Mouse (Mus musculus): ENCODE results near the gene Acoxl. TPM values are rescaled to one million over a fixed set of nuclear protein-coding genes. Genes with fewer than 3 reads are reported as not detected.

Acoxl gene
- total RNA-seq, 2 experiments from 2014 or later: not detected

DNA sequence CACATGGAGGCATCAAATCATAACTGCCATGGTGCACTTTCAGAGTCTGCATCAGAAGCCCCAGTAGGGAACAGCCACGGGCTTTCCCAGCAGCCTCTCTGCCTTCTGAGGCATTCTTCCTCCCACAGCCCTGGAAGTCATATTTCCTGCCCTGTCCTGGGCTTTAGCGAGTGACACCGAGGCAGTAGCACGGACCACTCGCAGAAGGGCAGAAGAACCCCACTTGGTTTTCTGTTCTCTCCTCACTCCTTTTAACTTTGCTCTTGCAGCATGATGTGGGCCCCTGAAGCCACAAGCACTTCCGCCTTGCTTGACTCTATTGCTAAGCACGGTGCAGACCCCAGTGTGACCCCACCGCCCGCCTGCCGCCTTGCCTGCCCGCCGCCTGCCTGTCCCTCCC lies 189.0 kb downstream of the Acoxl start:
- no peak for DNase-seq (ENCODE audit: low spot score in 2 of 2)

- DNase-seq (ENCODE audit: low spot score in 2 of 2): no peak
Observed at GRCm38 (mm10) chr2:128029968-128030367, 191.3 kb downstream of the Acoxl start.

DNA sequence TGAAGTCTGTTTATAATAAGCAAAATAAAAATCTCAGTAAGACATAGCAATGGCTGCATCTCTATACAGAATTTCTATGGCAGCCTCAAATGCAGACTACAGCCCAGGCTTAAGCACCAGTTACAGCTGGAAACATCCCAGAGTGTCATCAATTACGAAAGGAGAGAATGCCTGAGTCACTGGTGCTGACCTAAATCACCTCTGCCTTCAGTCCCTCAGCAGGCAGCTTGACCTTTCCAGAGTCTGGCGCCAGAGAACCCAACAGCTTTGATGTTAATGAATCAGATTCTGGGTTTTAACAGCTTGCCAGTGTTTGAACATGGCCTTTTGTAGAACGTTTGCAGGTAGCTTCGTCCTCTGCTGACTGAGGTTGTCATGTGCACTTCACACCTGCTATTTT lies 193.4 kb downstream of the Acoxl start:
- no peak for DNase-seq (ENCODE audit: low spot score in 2 of 2)

- no peak for DNase-seq (ENCODE audit: low spot score in 2 of 2)
Observed at GRCm38 (mm10) chr2:128033503-128033902, 194.8 kb downstream of the Acoxl start.

GRCm38 (mm10) chr2:128034066-128034665 lies 195.5 kb downstream of the Acoxl start:
- no peak for DNase-seq (ENCODE audit: low spot score in 2 of 2)

DNA sequence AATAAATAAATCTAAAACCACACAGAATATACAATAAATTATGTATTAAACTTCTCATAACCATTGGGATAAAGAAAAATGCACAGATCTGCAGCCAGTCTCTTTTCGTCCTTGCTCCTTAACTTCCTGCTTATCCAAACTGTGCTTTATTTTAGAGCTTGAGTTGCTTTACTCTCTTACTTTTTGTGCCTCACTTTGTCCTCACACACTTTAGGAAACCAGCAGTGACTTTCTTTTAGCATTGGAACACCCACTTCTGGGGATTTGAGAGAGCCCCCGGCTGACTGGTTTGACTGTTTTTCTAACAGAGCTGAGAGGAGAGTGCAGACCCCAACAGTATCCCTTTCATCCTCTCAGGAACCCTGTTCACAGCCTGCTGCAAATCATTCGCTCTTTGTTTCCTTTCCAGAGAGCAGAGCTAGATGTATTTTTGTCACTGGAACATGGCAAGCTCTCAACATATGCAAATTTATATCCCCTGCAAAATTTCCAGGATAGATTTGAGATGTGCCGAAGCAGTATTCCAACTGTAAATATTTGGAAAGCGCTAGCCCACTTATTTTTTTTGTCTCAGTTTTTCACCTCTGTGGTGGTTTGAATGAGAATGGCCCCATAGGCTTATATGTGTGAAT lies 199.7 kb downstream of the Acoxl start:
- no peak for DNase-seq (ENCODE audit: low spot score in 2 of 2)

GRCm38 (mm10) chr2:128041066-128041750 lies 202.5 kb downstream of the Acoxl start:
- DNase-seq (ENCODE audit: low spot score in 2 of 2): peak; percentile 4 to 23

- DNase-seq (ENCODE audit: low spot score in 2 of 2): no peak
Observed at GRCm38 (mm10) chr2:128046454-128046853, 207.8 kb downstream of the Acoxl start.

DNA sequence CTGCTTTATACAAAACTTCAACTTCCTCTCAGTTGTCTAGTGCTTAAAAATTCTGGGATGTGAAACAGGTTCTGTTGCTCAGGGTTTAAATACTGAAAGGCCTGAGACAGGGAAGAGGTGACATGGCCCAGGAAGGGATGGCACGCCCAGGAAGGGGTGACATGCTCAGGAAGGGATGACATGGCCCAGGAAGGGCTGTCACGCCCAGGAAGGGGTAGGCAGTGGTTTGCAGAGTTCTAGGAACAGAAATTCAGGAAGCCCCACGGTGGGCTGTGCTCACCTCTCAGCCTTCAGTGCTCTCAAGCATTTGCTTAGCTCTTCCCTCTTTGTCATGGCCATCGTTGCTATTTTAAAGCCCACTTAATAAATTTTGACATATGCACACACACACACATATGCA lies 216.2 kb downstream of the Acoxl start:
- DNase-seq (ENCODE audit: low spot score in 2 of 2): no peak

GRCm38 (mm10) chr2:128057872-128058271 lies 219.2 kb downstream of the Acoxl start:
- no peak for DNase-seq (ENCODE audit: low spot score in 2 of 2)

- no peak for DNase-seq (ENCODE audit: low spot score in 2 of 2)
Observed at GRCm38 (mm10) chr2:128058627-128059026, 220.0 kb downstream of the Acoxl start.

GRCm38 (mm10) chr2:128060213-128060612 lies 221.5 kb downstream of the Acoxl start:
- no peak for DNase-seq (ENCODE audit: low spot score in 2 of 2)

GRCm38 (mm10) chr2:128060680-128061287 lies 222.1 kb downstream of the Acoxl start:
- no peak for DNase-seq (ENCODE audit: low spot score in 2 of 2)

- DNase-seq (ENCODE audit: low spot score in 2 of 2): no peak
Observed at GRCm38 (mm10) chr2:128061491-128061890, 222.8 kb downstream of the Acoxl start.

- DNase-seq (ENCODE audit: low spot score in 2 of 2): no peak
Observed at GRCm38 (mm10) chr2:128062756-128063155, 224.1 kb downstream of the Acoxl start.

- DNase-seq (ENCODE audit: low spot score in 2 of 2): no peak
Observed at GRCm38 (mm10) chr2:128065013-128065412, 226.3 kb downstream of the Acoxl start.

- no peak for DNase-seq (ENCODE audit: low spot score in 2 of 2)
Observed at GRCm38 (mm10) chr2:128065576-128065975, 226.9 kb downstream of the Acoxl start.

DNA sequence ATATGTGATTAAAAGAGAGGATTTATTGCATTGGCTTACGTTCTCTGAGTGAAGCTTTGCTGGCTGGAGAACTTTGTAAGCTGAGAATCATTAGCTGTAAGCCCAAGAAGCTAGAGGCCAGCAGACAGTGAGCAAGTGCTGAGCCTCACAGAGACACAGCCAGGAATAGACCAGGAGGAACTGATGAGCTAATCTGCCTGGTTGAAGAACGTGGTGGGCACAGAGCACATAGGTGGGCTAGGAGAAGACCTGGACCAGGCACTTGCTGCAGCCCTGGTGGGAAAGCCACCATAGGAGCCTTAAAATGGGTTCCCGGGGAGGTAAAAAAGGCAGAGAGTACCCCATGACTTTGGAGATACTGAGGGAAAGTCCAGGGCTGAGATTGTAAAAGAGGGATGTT lies 228.5 kb downstream of the Acoxl start:
- DNase-seq (ENCODE audit: low spot score in 2 of 2): peak in 1 of 2 experiments; percentile 8

- no peak for DNase-seq (ENCODE audit: low spot score in 2 of 2)
Observed at GRCm38 (mm10) chr2:128067596-128067995, 228.9 kb downstream of the Acoxl start.

- DNase-seq (ENCODE audit: low spot score in 2 of 2): no peak
Observed at GRCm38 (mm10) chr2:128068176-128068575, 229.5 kb downstream of the Acoxl start.

GRCm38 (mm10) chr2:128069025-128069424 lies 230.3 kb downstream of the Acoxl start:
- DNase-seq (ENCODE audit: low spot score in 2 of 2): no peak

- DNase-seq (ENCODE audit: low spot score in 2 of 2): no peak
Observed at GRCm38 (mm10) chr2:128071791-128072190, 233.1 kb downstream of the Acoxl start.

Measured in layer of hippocampus, postnatal 14 days (tissue).